Mouse (Mus musculus): ENCODE data around the gene Cngb1.

The Cngb1 gene

GRCm38 (mm10) chr8:95200001-95200405, 106.4 kb downstream of the Cngb1 start:
- DNase-seq (ENCODE audit: low spot score in 2 of 2): no peak

GRCm38 (mm10) chr8:95195728-95196127, 110.7 kb downstream of the Cngb1 start:
- no peak for DNase-seq (ENCODE audit: low spot score in 2 of 2)

GRCm38 (mm10) chr8:95191497-95192175, 114.7 kb downstream of the Cngb1 start:
- DNase-seq (ENCODE audit: low spot score in 2 of 2): no peak
